ENCODE assay signal across 16 mouse cellular contexts in genomic region chr5:118811690-118812089, GRCm38 (mm10).
DNase-seq lines count a peak whose midpoint lies in the region; ATAC-seq and TF ChIP-seq lines count a peak whose summit lies in the region.
"Had no signal": no experiment of that assay in that cellular context is flagged by ENCODE, and none has a peak within 500 bp of the region (broad histone marks: within the 10 kb centered on the region; RNA-seq: fewer than 3 reads in every experiment).

No protein-coding gene starts in this region.

- no peak overlapping the region for H3K27ac ChIP-seq in heart, postnatal 0 days (ENCODE audit: low read depth)
- H3K27ac ChIP-seq in liver, embryonic 14.5 days = no peak overlapping the region
- no peak overlapping the region for H3K27ac ChIP-seq in liver, embryonic 12.5 days
- H3K27ac ChIP-seq in testis, adult 2 months (ENCODE audit: control insufficient read depth, insufficient read depth, low read depth, low read length) = no peak overlapping the region
- H3K27ac ChIP-seq: embryonic facial prominence, embryonic 15.5 days; forebrain, embryonic 13.5 days; neural tube, embryonic 13.5 days had no signal

- no peak overlapping the region for H3K4me3 ChIP-seq in heart, postnatal 0 days (ENCODE audit: low read depth, low read length)
- H3K4me3 ChIP-seq in liver, embryonic 14.5 days (ENCODE audit: insufficient read depth in 1 of 2, low read depth in 2 of 2, low read length in 2 of 2) = no peak overlapping the region
- no peak overlapping the region for H3K4me3 ChIP-seq in liver, embryonic 12.5 days
- peak overlapping the region; percentile 14; the same call in 1 of the 2 replicates for H3K4me3 ChIP-seq in testis, adult 2 months (ENCODE audit: control insufficient read depth, low read depth, low read length)
- H3K4me3 ChIP-seq: embryonic facial prominence, embryonic 15.5 days; forebrain, embryonic 13.5 days; neural tube, embryonic 13.5 days had no signal

- no peak overlapping the region for H3K4me2 ChIP-seq in heart, postnatal 0 days (ENCODE audit: low read depth, low read length)
- H3K4me2 ChIP-seq in liver, embryonic 14.5 days (ENCODE audit: low read depth) = no peak overlapping the region
- H3K4me2 ChIP-seq in liver, embryonic 12.5 days = no peak overlapping the region
- H3K4me2 ChIP-seq: embryonic facial prominence, embryonic 15.5 days; forebrain, embryonic 13.5 days; neural tube, embryonic 13.5 days had no signal

- no peaks in the 10 kb centered on the region for H3K36me3 ChIP-seq in heart, postnatal 0 days (replicated peaks; ENCODE audit: control insufficient read depth, insufficient read depth, low read length)
- H3K36me3 ChIP-seq in liver, embryonic 14.5 days (replicated peaks; ENCODE audit: control insufficient read depth, insufficient read depth, low read depth) = no peaks in the 10 kb centered on the region
- no peaks in the 10 kb centered on the region for H3K36me3 ChIP-seq in liver, embryonic 12.5 days
- no peaks in the 10 kb centered on the region for H3K36me3 ChIP-seq in testis, adult 2 months (ENCODE audit: control insufficient read depth, insufficient read depth, low read length)
- H3K36me3 ChIP-seq: embryonic facial prominence, embryonic 15.5 days; G1E; neural tube, embryonic 13.5 days had no signal

- no peak for ATAC-seq in heart, postnatal 0 days (ENCODE audit: insufficient read depth, low read depth)
- ATAC-seq in liver, embryonic 14.5 days (ENCODE audit: insufficient read depth) = no peak
- ATAC-seq in liver, embryonic 12.5 days = no peak
- ATAC-seq: forebrain, embryonic 13.5 days had no signal

- H3K9me3 ChIP-seq in heart, postnatal 0 days (replicated peaks; ENCODE audit: control insufficient read depth, low read length) = no peaks in the 10 kb centered on the region
- no peaks in the 10 kb centered on the region for H3K9me3 ChIP-seq in liver, embryonic 14.5 days (ENCODE audit: control insufficient read depth, low read length)
- no peaks in the 10 kb centered on the region for H3K9me3 ChIP-seq in liver, embryonic 12.5 days (replicated peaks)
- H3K9me3 ChIP-seq: embryonic facial prominence, embryonic 15.5 days; forebrain, embryonic 13.5 days; neural tube, embryonic 13.5 days had no signal

- WGBS in heart, postnatal 0 days = 48% methylated on average over 5 of the region's 5 CpGs
- WGBS in liver, embryonic 14.5 days (ENCODE audit: insufficient replicate concordance) = 39% methylated on average over 5 of the region's 5 CpGs
- WGBS in liver, embryonic 12.5 days (ENCODE audit: insufficient replicate concordance) = 41% methylated on average over 5 of the region's 5 CpGs

- TF ChIP-seq CTCF in heart, postnatal 0 days (IDR thresholded peaks at IDR 0.05; ENCODE audit: low read depth) = peak; percentile 20
- TF ChIP-seq CTCF in liver, embryonic 14.5 days (IDR thresholded peaks at IDR 0.05; ENCODE audit: low read depth) = 0 out of 2 replicates have a peak, but pooled peaks have one; percentile 15
- TF ChIP-seq CTCF in testis, adult 2 months (IDR thresholded peaks at IDR 0.05; ENCODE audit: control insufficient read depth, insufficient read depth, insufficient replicate concordance, low read depth, low read length) = no peak

- no peak for DNase-seq in heart, postnatal 0 days (ENCODE audit: low spot score)
- no peak for DNase-seq in heart, adult 9 months (ENCODE audit: low spot score in 2 of 2)
- no peak for DNase-seq in liver, embryonic 14.5 days (ENCODE audit: low read depth in 3 of 3, low spot score in 3 of 3)
- DNase-seq in testis, postnatal 14 days (ENCODE audit: low spot score) = no peak
- DNase-seq in cerebellum, adult 8-10 months = no peak
- DNase-seq in layer of hippocampus, postnatal 25 days (ENCODE audit: extremely low spot score in 1 of 2, low spot score in 1 of 2) = no peak
- DNase-seq: adrenal gland, postnatal 10 days; cerebellum, adult 2 months; layer of hippocampus, adult 9-11 months; liver had no signal

- no peaks in the 10 kb centered on the region for H3K4me1 ChIP-seq in heart, postnatal 0 days (ENCODE audit: control insufficient read depth, insufficient read depth)
- H3K4me1 ChIP-seq in liver, embryonic 14.5 days (replicated peaks; ENCODE audit: control insufficient read depth in 2 of 2, insufficient read depth in 2 of 2, low read length in 1 of 2) = no peaks in the 10 kb centered on the region
- H3K4me1 ChIP-seq in liver, embryonic 12.5 days = no peaks in the 10 kb centered on the region
- peaks cover 3% of the 10 kb centered on the region; the same call in 1 of the 2 replicates for H3K4me1 ChIP-seq in testis, adult 2 months (ENCODE audit: control insufficient read depth, insufficient read depth, low read length)
- H3K4me1 ChIP-seq: forebrain, embryonic 13.5 days; neural tube, embryonic 13.5 days had no signal

- TF ChIP-seq POLR2A in testis, adult 2 months (IDR thresholded peaks at IDR 0.05; ENCODE audit: control insufficient read depth, low read depth, low read length) = no peak

- H3K9ac ChIP-seq in heart, postnatal 0 days (replicated peaks; ENCODE audit: low read depth, low read length) = no peak overlapping the region
- H3K9ac ChIP-seq in liver, embryonic 14.5 days (replicated peaks) = no peak overlapping the region
- H3K9ac ChIP-seq in liver, embryonic 12.5 days = no peak overlapping the region
- H3K9ac ChIP-seq: embryonic facial prominence, embryonic 15.5 days; forebrain, embryonic 13.5 days; neural tube, embryonic 13.5 days had no signal

- 0 out of 2 replicates have a peak, but pooled peaks cover 14% of the 10 kb centered on the region for H3K27me3 ChIP-seq in heart, postnatal 0 days (ENCODE audit: control insufficient read depth, insufficient read depth, low read length)
- H3K27me3 ChIP-seq in liver, embryonic 14.5 days (ENCODE audit: control insufficient read depth, insufficient read depth, low read length) = no peaks in the 10 kb centered on the region
- no peaks in the 10 kb centered on the region for H3K27me3 ChIP-seq in liver, embryonic 12.5 days (replicated peaks)
- H3K27me3 ChIP-seq in testis, adult 2 months (ENCODE audit: control insufficient read depth, insufficient read depth, low read length) = no peaks in the 10 kb centered on the region
- H3K27me3 ChIP-seq: embryonic facial prominence, embryonic 15.5 days; forebrain, embryonic 13.5 days had no signal

- no peak for TF ChIP-seq EP300 in heart, postnatal 0 days (IDR thresholded peaks at IDR 0.05; ENCODE audit: low read depth)
- TF ChIP-seq EP300 in liver, embryonic 14.5 days (IDR thresholded peaks at IDR 0.05; ENCODE audit: low read depth) = no peak
